Mouse (Mus musculus) CH12.LX (cell line): ENCODE results near the gene Gbp3. TPM values are rescaled to one million over a fixed set of nuclear protein-coding genes. Genes with fewer than 3 reads are reported as not detected.
A peak's percentile ranks its signal among the peaks of the same experiment; 100 is the strongest.

ENCODE experiments used
- KAT2A ChIP-seq: IDR thresholded peaks from 2 replicates; pipeline ENCODE4 v1.6.1; 2012; ENCODE audit warnings: low read length, improper control_type of control experiment, inconsistent platforms; ENCODE audit not compliant: insufficient replicate concordance
- MAZ ChIP-seq: IDR thresholded peaks from 2 replicates; pipeline ENCODE4 v1.6.1; 2012; ENCODE audit warnings: low read depth, mild to moderate bottlenecking, inconsistent platforms, low read length, improper control_type of control experiment, moderate library complexity
- MEF2A ChIP-seq: IDR thresholded peaks from 2 replicates; pipeline ENCODE4 v1.6.1; 2014; ENCODE audit warnings: low read depth, mild to moderate bottlenecking, inconsistent platforms, low read length, improper control_type of control experiment, borderline replicate concordance
- MXI1 ChIP-seq: IDR thresholded peaks from 2 replicates; pipeline ENCODE4 v1.6.1; 2011; ENCODE audit warnings: mild to moderate bottlenecking, low read depth, low read length, improper control_type of control experiment
- POLR2A ChIP-seq: IDR thresholded peaks from 2 replicates; pipeline ENCODE4 v1.6.1; 2011; ENCODE audit warnings: low read depth, mild to moderate bottlenecking, improper control_type of control experiment, low read length
- RCOR1 ChIP-seq: conservative IDR thresholded peaks from 2 replicates; pipeline ENCODE4 v1.6.1; 2012; ENCODE audit warnings: low read depth, mild to moderate bottlenecking, inconsistent platforms, low read length, improper control_type of control experiment
- USF2 ChIP-seq: conservative IDR thresholded peaks from 2 replicates; pipeline ENCODE4 v1.6.1; 2011; ENCODE audit warnings: low read depth, low read length, improper control_type of control experiment
- ZC3H11A ChIP-seq: IDR thresholded peaks from 2 replicates; pipeline ENCODE4 v1.6.1; 2012; ENCODE audit warnings: low read depth, mild to moderate bottlenecking, inconsistent platforms, low read length, improper control_type of control experiment
- ZMIZ1 ChIP-seq: IDR thresholded peaks from 2 replicates; pipeline ENCODE4 v1.6.1; 2012; ENCODE audit warnings: low read depth, mild to moderate bottlenecking, inconsistent platforms, low read length, improper control_type of control experiment
- polyA plus RNA-seq: library from polyadenylated mRNA; unstranded; fragments of >175 nt; gene quantifications from 2 replicates; pipeline ENCODE4 v1.2.1, GENCODE M21; 2012; ENCODE audit warnings: low read depth; ENCODE audit not compliant: insufficient read length
- total RNA-seq, 2 experiments: library from RNA; depleted of rRNA; stranded (reverse); fragments of 300-350 nt in 1 of 2; fragments of >200 nt in 1 of 2; gene quantifications; 2 replicates each; pipeline ENCODE4 v1.2.3; 2012 to 2014

The Gbp3 gene
- total and polyA plus RNA-seq, 3 experiments = 89.0 to 91.4 (median 90.6) TPM

DNA sequence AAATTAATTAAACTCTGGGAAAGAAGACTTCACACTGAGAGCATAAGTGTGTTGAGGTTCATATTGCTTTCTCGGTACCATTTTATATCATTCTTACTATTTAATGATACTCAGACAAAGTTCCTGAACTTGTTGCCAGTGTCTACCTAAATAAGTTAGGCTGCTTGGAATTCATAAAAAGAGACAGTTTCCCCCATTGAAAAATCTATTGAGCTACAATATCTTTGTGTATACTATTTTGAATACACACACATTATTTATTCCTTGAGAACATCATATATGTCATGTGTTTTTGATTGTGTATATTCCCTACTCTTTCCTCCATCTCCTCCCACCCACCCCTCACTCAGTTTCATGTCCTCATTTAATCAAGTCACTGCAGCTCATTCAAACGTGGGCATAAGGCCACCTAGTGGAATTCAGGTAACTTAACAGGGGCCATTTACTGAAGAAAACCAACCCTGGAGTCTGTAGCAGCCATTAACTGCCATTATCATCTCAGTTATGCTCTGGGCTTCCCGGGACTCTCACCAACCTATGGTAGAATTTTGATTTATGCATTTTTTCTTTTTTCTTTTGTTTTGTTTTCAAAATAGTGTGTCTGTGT lies 61.2 kb downstream of the Gbp3 start (continued):
- TF ChIP-seq MEF2A (0 out of 2 replicates have a peak, but pooled peaks have one; percentile 30), MAZ (peak; percentile 79), KAT2A (0 out of 2 replicates have a peak, but pooled peaks have one; percentile 7), RCOR1 (no peak; the same call in 1 of the 2 replicates), MXI1 (0 out of 2 replicates have a peak, but pooled peaks have one; percentile 23), USF2 (no peak), POLR2A (no peak), ZC3H11A (peak; percentile 95), ZMIZ1 (peak; percentile 81)

Other genes with a start within 250 kb of the Gbp3 start
- 20.7 and 22.0 TPM in 2 replicates for gene Pdlim5, start 164.3 kb upstream of the Gbp3 start, total RNA-seq (2012; rRNA removed)
- 22.8 and 23.2 TPM in 2 replicates for gene Pdlim5, start 164.3 kb upstream of the Gbp3 start, total RNA-seq (2014; rRNA removed)
- 22.8 and 24.6 TPM in 2 replicates for gene Pdlim5, start 164.3 kb upstream of the Gbp3 start, polyA plus RNA-seq
- 8.3 and 16.1 TPM in 2 replicates for gene Gbp5, start 66.0 kb upstream of the Gbp3 start, total RNA-seq (2012; rRNA removed)
- 1.3 and 1.8 TPM in 2 replicates for gene Gbp5, start 66.0 kb upstream of the Gbp3 start, total RNA-seq (2014; rRNA removed)
- 4.7 and 4.8 TPM in 2 replicates for gene Gbp5, start 66.0 kb upstream of the Gbp3 start, polyA plus RNA-seq
- 5.7 and 8.1 TPM in 2 replicates for gene Gbp7, start 29.7 kb upstream of the Gbp3 start, total RNA-seq (2012; rRNA removed)
- gene Gbp7, start 29.7 kb upstream of the Gbp3 start, total RNA-seq (2014; rRNA removed) = 2.7 and 2.8 TPM in 2 replicates
- 2.5 and 2.7 TPM in 2 replicates for gene Gbp7, start 29.7 kb upstream of the Gbp3 start, polyA plus RNA-seq
- gene Gbp2b, start 34.8 kb downstream of the Gbp3 start, total RNA-seq (2012; rRNA removed) = 0.04 and 0.08 TPM in 2 replicates
- 0.55 and 0.74 TPM in 2 replicates for gene Gbp2b, start 34.8 kb downstream of the Gbp3 start, total RNA-seq (2014; rRNA removed)
- gene Gbp2b, start 34.8 kb downstream of the Gbp3 start, polyA plus RNA-seq = 0.41 and 0.55 TPM in 2 replicates
- gene Gbp2, start 60.6 kb downstream of the Gbp3 start, total RNA-seq (2012; rRNA removed) = 13.3 and 22.5 TPM in 2 replicates
- gene Gbp2, start 60.6 kb downstream of the Gbp3 start, total RNA-seq (2014; rRNA removed) = 48.4 and 51.1 TPM in 2 replicates
- gene Gbp2, start 60.6 kb downstream of the Gbp3 start, polyA plus RNA-seq = 36.5 and 42.6 TPM in 2 replicates
- gene Kyat3, start 141.0 kb downstream of the Gbp3 start, total RNA-seq (2012; rRNA removed) = 43.3 and 56.2 TPM in 2 replicates
- gene Kyat3, start 141.0 kb downstream of the Gbp3 start, total RNA-seq (2014; rRNA removed) = 122 and 135 TPM in 2 replicates
- gene Kyat3, start 141.0 kb downstream of the Gbp3 start, polyA plus RNA-seq = 86.1 and 95.0 TPM in 2 replicates
- 120 and 144 TPM in 2 replicates for gene Gtf2b, start 205.0 kb downstream of the Gbp3 start, total RNA-seq (2012; rRNA removed)
- 297 and 321 TPM in 2 replicates for gene Gtf2b, start 205.0 kb downstream of the Gbp3 start, total RNA-seq (2014; rRNA removed)
- gene Gtf2b, start 205.0 kb downstream of the Gbp3 start, polyA plus RNA-seq = 138 and 151 TPM in 2 replicates